Mouse (Mus musculus) liver, embryonic 14.5 days (tissue): ENCODE measurements around the gene Keap1.

Experiments used
- CTCF ChIP-seq: IDR thresholded peaks from 2 replicates; pipeline ENCODE4 v1.5.1; 2016; ENCODE audit warnings: antibody characterized with exemption, low read depth, control low read depth
- EP300 ChIP-seq: IDR thresholded peaks from 2 replicates; pipeline ENCODE4 v1.6.1; 2016; ENCODE audit warnings: antibody characterized with exemption, low read depth

DNA sequence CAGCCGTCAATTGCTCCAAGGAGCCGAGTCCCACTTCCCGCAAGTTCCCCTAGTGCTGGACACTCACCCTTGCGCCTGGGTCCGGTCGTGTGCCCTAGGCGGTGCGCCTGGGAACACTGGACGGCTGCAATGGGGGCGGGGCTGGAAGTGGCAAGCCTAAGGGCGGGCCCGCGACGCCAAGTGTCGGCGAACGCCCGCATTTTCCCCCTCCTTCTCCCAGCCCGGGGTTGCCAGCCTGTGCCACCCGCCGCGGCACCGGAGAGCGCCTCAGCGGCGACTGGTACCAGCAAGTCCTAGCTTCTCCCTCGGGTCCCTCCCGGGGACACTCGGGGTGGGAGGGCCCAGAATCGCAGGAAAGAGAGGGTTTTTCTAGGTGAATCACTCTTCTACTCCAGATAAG is 9.2 kb upstream of the Keap1 start, which contains the start of gene S1pr5:
- TF ChIP-seq EP300 (no peak), CTCF (no peak)
